Mouse (Mus musculus) embryo, embryonic 10 days (tissue): ENCODE data around the gene Lmntd2.

Source experiments
- DNase-seq: peaks from one replicate; pipeline ENCODE4 v3.0.0-alpha.2; 2015; ENCODE audit warnings: low spot score

The Lmntd2 gene

DNA sequence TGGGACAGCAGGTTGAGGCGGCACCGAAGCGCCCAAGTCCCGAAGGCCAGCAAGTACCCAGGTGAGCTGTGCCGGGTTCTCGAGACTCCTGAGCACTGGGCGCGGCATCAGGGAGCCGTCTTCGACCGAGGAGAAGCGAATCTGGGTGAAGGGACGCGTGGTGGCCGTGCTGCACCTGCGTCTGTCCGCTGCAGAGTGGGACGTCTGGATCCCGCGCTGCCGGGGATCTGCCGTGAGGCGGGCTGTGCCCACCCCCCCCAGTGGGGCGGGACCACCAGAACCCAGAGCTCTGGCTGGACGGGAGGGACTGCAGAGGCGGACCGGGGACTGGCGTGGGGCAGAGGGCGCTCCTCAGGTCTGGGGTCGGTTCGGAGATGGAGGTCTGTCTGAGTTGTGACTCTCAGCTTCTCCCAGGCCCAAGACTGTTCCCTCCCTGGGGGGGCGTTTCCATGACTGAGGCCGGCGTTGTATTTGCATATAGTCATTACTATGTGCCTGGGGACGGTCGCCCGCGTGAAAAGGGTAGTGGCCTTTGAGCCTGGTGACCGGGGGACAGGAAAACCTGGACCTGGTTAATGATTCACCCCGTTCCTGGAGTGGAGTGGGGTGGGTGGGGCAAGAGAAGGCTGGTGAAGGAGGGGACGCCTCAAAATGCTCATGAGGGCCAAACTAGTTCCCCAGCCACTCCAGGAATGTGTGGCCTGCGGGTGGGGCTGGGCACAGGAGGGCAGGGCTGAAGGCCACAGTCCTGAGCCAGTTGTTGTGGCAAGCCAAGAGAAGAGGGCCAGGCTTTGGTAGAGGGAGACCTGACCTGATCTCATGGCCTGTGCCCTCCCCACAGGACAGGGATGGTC, 2.2 kb upstream of the Lmntd2 start:
- DNase-seq, result peak; percentile 61

DNA sequence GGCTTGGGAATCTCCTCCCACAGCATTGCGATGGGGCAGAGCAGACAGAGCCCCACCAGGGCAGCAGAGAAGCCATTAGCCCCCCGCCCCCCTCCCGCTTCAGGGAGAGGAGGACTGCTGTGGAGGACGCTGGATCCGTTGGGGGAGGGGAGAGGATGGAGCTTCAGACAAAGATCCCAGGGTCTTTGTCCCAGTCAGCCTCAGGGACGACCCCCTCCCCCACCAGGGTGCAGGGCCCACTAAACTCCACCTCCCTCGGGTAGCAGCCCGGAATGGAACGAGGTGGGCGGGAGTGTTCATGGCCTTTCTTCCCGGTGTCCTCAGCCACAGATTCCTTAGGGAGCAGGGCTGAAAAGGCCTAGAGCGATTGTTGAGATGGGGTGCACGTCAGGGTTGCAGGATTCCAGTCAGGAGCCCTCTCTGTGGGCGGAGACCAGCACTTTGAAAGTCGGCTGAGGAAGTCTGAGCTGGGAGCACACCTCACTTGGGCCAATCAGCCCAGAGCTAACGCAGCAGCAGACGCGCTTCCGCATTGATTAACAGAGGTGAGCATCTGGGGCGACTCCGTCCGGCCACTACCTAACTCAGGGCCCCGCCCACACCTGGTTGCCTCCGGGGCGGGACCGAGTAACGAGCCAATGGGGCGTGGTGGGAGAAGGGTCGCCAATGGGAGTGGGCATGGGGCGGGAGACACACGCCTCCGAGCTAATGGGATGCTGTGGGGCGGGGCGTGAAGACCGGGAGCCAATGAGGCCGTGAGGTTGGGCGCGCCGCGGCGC, 1.4 kb upstream of the Lmntd2 start, which contains the start of gene Rassf7:
Rassf7 (plus strand) TSS at position 760 of the 779 bp plus-strand sequence.
- DNase-seq, result peak; percentile 99

DNA sequence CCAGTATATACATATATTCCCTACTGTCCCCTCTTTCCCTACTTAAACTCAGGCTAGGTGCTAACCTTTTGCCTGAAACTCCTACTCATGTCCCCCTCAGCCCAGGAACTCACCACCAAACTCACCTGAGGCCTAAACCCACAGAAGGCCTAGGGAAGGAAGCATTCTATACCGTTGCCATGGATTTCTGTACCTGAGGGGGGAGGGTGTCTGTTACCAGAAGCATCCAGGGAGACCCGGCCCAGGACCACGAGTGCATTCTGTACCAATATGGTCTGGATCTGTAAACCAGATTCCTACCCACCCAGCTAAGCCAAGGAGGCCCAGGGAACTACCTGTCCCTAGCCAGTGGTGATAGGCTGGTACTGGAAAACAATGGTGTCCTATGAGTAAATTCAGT, 430 bp upstream of the Lmntd2 start:
- DNase-seq, result no peak

DNA sequence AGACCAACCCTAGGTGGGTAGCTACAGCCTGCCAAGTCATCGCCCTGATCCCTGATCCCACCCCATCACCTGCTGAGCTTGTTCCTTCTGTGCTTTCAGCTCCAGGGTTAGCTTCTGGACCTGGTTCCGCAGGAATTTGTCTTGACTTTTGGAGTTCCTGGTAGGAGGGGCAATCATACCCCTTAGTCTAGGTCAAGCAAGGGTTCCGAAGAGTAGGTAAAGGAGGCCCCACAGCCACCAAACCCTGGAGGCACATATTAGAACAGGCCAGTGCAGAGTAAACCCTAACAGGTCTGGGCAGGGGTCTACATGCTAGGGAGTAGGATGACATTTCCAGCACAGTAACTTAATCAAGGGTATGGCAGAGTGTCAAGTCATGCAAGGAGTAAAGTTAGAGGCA, 747 bp downstream of the Lmntd2 start:
- no peak for DNase-seq

DNA sequence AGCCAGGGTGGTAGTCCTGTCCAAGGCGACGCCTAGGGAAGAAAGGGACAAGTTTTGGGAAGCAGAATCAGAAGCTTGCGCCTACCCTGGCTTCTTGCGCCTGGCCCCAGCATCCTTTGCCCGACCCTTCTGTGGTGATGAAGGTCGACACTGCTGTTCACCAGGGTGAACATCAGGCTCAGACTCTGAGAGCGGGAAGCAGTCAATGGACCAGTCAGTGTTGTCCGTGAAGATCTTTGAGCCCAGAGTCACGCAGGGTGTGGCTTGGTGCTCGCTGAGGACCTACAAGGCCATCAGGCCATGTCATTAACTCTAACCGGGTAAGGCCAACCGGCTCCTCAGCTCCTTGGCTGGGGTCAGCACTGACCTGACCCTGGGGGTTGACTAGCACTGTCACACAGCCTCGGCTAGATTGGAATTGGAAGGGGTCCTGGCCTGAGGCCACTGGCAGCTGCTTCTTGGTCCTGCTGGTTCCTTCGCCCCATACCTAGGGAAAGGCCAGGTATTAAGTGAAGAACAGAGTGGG, 3.2 kb downstream of the Lmntd2 start:
- DNase-seq, result no peak

DNA sequence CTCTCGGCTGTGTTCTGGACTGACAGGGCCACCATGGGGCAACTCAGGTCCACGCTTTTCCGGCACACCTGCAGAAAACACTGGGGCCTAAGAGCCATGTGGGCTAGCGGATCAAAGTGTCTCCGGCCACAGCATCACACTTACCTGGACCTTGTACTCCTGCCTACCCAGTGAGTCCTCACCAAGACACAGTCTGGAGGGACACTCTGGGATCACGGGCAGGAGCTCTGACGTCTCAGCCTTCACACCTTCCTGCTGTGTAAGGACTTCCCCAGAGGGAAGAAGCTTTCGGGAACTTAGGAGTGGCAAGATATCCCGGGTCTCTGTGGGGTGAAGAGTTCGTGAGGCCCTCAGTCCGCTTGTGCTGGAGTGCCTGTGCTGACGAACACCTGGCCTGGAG, 3.7 kb downstream of the Lmntd2 start:
- no peak for DNase-seq

DNA sequence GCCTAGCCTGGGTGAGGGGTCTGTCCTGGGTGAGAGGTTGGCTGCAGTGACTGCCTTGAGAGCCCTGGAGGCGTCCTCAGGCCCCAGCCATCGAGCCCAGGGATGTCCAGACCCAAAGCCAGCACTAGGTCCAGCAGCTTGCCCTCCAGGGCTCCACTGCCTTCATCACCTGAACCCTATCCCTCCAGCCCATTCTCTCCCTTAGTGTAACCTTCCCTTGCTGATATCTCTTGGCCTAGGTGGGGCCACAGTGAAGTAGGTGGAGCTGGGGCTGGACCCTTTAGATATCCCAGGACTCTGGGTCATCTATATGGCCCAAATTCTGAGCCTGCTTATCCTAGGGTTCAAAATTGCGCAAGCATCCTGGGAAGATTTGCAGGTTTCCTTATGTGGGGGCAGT, 4.4 kb downstream of the Lmntd2 start:
- DNase-seq, result no peak

DNA sequence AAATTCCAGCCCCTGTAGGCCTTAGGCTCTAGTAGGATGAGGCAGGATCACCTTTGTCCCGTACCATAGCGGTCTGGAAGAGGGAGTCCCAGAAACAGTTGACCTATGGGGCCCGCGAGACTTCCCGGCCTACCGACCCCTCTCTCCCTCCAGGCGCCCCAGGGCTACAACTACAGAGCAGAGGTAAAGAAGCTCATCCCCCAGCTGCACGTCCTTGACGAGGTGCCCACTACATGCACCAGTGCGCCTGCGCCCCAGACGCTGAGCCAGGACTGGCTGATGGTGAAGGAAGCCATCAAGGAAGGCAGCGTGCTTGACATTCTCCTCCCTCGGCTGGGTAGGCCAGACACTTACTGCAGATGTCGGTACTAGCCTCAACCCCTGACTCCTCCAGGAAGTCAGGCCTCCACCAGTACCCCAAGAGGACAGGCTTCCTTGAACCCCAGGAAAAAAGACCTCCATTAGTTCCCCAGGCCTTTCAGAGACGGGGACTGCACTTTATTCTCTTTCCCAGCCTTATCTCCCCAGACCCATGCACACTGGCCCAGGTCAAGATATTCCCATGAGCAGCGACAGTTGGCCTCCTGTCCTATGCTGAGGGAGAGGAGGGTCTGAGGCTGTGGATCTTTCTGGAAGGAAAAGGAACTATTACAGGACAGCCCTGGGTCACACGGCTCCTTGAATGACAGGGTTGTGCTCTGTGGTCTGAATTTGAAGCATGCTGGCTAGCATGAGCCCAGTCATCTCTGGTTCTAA, 7.5 kb downstream of the Lmntd2 start:
- no peak for DNase-seq

DNA sequence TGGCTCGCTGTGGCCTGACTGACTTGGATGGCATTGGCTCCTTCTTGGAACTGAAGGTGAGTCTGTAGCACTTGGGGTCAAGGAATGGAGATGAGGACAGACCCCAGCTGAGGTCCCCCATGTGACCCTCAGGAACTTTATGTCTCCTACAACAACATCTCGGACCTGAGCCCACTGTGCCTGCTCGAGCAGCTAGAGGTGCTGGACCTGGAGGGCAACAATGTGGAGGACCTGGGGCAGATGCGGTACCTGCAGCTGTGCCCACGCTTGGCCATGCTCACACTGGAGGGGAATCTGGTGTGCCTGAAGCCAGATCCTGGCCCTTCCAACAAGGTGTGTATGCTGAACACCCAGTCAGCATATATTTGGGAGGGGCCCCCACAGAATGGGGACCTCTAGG, 8.4 kb downstream of the Lmntd2 start:
- no peak for DNase-seq

DNA sequence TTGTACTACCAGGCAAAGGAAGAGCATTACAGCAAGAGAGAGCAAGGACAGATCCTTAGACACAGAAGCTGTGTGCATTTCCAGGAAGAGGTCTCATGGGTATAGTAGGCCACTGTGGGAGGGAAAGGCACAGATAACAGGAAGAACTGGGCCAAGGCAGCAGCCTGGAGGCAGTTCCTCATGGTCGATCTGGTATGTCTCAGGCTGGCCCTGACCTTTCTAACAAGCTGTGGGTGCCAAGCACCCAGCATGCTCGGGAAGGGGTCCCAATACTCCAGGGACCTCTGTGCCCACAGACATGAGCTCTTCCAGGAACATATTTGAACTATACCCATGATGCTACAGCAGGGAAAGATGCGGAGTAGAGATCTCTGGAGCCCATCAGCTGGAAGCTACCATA, 9.3 kb downstream of the Lmntd2 start:
- no peak for DNase-seq

DNA sequence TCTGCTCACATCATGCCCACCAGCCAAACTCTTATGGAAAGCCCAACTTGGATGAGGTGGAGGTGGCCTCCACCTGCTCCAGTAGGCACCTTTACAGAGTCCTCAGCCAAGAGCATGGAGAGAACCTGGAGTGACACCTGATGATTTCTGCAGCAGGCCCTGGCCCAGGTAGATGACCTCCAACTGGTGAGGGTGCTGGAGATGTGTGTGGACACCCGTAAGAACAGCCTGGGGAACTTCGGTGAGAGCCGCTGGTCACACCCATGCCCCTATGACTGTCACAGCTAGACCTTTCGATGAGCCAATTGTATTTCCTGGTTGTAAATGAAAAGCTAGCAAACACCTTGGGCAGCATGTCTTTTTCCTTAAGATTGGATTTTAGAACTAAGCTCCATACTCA, 15.8 kb downstream of the Lmntd2 start:
- no peak for DNase-seq

DNA sequence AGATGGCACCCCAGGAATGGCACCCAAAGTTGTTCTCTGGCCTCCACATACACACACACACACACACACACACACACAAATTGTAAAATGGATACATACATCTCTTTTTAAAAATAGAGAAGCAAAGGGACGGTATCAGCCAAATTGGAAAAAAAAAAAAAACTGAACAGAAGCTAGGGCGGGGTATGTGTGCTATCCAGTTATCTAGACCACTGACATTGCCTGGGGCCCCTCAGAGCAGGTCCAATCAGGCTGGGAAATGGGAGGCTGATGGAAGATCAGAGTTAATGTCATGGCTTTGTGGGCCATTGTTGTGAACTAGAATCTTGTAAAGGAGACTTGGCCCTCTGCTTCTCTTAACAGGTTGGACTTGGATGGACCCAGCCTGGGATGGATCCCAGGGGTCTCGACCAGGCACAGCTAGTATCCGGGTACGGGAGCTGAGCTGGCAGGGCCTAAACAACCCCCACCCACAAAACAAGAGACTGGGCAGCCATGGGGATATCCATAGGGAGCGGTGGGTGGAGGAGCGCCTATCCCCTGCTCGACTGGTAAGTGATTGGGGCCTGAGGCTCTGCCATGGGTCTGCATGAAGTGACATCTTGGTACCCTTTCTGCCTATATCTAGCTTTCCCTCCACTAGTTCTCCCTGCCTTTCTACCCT, 17.1 kb downstream of the Lmntd2 start:
- DNase-seq, result no peak

DNA sequence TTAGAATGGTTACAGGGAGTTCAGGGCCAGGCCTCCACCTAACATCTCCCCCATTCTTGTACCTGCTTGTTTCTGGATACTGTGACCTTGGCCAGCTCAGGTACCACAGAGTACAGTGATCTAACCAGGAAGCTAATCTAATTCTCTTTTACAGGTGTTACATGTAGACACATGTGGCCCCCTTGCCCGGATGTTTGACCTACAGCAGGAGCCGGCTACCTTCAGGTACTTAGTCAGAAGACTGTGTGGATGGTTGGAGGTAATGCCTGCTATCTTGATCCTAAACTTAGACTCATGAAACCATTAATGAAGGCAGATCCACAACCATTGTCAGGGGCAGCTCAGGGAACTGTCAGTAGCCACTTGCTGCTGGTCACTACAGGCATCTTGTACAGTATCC, 18.1 kb downstream of the Lmntd2 start:
- no peak for DNase-seq

DNA sequence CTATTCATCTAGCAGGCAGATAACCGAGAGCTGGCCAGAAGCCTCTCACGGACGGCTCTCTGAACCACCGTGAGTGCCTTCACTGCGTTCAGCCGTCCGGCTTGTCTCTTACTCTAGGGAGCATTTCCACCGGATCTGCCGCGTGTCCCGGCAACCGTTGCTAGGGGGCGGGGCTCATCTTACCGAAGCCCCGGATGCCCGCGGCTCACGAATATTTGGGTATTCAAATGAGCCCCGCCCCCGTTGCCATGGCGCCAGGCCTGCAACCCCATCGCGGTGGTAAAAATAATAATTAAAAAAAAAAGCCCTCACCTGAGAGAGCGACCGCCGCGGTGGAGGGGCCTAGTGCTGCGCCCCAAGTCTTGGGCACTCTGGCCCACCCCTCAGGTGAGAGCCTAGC, 19.1 kb downstream of the Lmntd2 start:
- peak; percentile 96 for DNase-seq

DNA sequence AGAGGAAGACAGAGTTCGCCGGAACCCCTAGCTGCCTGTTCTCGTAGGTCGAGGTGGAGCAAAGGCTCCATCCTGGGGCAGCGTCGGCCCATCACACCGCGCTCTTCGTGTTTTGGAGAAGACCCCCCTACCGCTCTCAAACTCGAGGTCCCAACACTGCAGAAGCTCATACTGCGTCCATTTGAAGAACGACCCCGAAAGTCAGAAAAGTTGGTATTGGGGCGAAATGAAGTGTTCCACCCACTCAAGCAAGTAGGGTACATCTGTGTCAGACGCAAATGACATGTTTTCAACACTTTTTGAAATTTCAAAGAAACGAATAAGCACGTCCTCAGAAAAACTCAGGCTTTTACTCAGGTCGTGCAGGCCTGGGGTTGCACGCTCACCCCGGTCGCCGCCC, 19.5 kb downstream of the Lmntd2 start:
- no peak for DNase-seq

DNA sequence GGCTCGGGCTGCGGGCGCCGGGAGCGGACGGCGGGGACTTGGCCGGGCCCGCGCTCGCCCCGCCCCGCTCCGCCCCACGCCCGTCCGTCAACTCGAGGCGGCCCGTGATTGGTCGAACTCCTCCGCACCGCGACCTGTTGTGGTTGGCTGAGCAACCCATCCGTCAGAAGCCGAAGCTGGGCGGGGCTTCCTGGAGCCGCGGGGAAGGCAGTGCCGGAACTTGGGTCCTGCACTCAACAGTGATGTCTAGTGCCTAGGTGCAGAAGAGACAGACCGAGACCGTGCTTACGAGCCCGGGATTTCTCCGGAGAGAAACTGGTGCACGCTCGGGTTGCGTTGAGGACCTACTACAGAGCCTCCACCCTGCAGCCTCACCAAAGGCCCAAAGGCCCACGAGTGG, 19.9 kb downstream of the Lmntd2 start, which contains the start of the genes Hras and Lrrc56:
Hras (minus strand) TSS at position 58 of the 400 bp plus-strand sequence.
Lrrc56 (plus strand) TSS at position 210 of the 400 bp plus-strand sequence.
- peak; percentile 99 for DNase-seq

DNA sequence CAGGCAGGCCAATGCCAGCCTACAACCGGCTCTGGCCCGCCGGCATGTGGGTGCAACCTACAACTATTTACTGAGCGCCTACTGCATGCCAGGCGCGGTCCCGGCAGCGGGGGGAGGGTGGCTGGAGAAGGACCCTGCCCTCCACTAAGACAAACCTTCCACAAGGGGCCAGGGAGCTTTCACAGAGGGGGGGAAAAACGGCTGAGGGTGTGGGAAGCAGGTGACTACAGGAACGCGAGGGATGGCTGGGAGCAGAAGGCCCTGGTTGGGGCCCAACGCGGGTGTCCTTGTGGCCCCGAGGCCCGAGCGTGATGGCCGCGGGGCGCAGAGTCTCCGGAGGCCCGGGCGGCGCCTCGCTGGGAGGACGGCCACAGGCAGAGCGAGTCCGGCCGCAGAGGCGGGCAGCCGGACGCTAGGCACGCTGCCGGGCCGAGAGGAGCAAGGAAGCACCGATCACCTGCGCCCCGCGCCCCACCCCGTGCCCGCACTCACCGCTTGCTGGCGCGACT, 20.5 kb downstream of the Lmntd2 start:
- DNase-seq, result peak; percentile 19

DNA sequence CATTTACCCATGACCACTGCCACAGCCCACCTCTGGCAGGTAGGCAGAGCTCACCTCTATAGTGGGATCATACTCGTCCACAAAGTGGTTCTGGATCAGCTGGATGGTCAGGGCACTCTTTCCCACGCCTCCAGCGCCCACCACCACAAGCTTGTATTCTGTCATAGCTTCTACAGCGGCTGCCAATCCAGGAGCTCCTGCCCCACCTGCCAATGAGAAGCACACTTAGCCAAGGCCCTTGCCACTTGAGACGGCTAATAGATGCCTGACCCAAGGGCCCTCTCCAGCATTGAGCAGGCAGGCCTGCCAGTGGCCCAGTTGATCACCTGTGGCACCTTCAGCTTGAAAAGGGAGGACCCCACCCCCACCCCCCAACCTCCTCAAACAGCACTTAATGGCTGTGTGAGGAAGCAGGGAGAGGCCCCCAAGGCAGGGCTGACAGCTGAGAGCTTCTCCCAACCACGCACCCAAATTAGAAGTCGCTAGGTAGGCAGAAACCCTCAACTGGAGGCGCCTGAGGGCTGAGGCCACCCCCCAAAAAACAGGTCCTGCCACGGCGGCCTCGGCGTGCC, 21.0 kb downstream of the Lmntd2 start:
- DNase-seq, result no peak

DNA sequence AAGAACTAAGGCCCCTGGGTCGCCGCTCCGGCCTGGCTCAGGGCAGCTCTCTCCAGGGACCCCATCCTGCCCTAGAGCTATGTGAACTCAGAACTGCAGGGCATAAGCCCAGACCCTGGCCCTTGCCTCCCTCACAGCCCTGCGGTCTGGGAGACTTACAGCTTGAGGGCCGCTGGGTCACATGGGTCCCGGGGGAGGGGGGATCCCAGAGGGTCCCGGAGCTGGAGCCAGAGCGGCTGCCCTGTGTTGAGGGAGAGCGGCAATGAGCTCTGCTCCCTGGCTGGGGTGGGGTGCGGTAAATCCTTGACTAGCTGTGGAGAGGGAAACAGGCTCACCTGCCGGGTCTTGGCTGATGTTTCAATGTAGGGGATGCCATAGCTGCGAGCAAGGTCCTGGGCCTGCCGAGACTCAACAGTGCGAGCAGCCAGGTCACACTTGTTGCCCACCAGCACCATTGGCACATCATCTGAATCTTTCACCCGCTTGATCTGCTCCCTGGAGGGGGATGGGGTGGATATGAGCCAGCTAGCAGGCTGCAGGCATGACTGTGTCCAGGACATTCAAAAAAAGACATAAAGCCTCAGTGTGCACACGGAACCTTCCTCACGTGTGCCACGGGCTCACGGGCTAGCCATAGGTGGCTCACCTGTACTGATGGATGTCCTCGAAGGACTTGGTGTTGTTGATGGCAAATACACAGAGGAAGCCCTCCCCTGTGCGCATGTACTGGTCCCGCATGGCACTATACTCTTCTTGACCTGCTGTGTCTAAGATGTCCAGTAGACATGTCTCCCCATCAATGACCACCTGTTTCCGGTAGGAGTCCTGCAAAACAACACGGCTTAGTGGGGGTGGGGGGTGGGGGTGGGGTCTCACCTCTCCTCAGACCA, 21.8 kb downstream of the Lmntd2 start:
- DNase-seq, result no peak

DNA sequence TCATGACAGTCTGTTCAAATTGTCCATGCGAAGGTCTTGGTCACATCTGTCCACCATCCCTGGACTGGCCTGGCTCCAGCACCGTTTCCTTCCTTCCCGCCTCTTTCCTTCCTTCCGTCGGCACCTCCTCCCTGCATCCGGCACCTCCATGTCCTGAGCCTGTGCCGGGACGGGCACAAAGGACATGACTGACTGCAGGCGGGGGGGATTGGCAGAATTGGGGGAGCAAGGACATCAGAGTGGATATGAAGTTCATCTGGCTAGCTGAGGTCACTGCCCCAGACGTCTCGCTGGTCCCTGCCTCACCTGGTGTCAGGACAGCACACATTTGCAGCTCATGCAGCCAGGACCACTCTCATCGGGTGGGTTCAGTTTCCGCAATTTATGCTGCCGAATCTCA, 22.8 kb downstream of the Lmntd2 start:
- DNase-seq, result no peak
